Mouse (Mus musculus): ENCODE results near the gene Frmd8.

- no peak for TF ChIP-seq CTCF (IDR thresholded peaks at IDR 0.05; ENCODE audit: low read depth)
- no peak for TF ChIP-seq EP300 (IDR thresholded peaks at IDR 0.05; ENCODE audit: low read depth)
Observed at GRCm38 (mm10) chr19:5824043-5824825, 50.8 kb downstream of the Frmd8 start.

Measured in liver, postnatal 0 days (tissue).